In the genomic region with DNA sequence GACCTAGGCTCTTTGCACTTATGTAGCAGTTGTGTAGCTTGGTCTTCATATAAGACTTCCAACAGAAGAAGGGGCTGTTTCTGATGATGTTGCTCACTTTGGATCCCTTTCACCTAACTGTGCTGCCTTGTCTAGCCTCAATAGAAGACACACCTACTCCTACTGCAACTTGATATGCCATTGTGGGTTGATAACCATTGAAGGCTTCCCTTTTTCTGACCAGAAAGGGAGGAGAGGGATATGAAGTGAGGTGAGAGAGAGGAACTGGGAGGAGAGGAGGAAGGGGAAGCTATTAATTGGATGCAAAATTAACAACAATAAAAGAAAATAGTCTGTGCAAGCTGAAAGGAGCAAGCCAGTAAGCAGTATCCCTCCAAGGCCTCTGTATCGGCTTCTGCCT, we compare ENCODE assay signal across 44 mouse cellular contexts. TPM values are rescaled to one million over a fixed set of nuclear protein-coding genes. Genes with fewer than 3 reads are reported as not detected.
"Had no signal": no experiment of that assay in that cellular context is flagged by ENCODE, and none has a peak within 500 bp of the region (broad histone marks: within the 10 kb centered on the region; RNA-seq: fewer than 3 reads in every experiment).

No protein-coding gene starts in this region.

- ATAC-seq: lung, postnatal 0 days; midbrain, embryonic 13.5 days; midbrain, embryonic 15.5 days; midbrain, embryonic 16.5 days had no signal

- H3K4me3 ChIP-seq: left cerebral cortex, adult 2 months; limb, embryonic 10.5 days; limb, embryonic 12.5 days; limb, embryonic 13.5 days; limb, embryonic 15.5 days; liver, embryonic 13.5 days; liver, embryonic 15.5 days; lung, embryonic 15.5 days; megakaryocyte, embryonic 14.5 days; midbrain, embryonic 10.5 days; midbrain, embryonic 12.5 days; midbrain, embryonic 13.5 days; midbrain, embryonic 15.5 days; myocyte; neural tube, embryonic 12.5 days had no signal

- DNase-seq: left cerebral cortex, postnatal 4 days; liver; liver, embryonic 13.5 days; lung, adult 18-20 months; lung, adult 2 months; lung, embryonic 14.5 days; lung, postnatal 10 days; lung, postnatal 14 days; lung, postnatal 36 days; lung, postnatal 4 days; midbrain, embryonic 14.5 days had no signal

- H3K4me1 ChIP-seq: limb, embryonic 10.5 days; limb, embryonic 12.5 days; limb, embryonic 13.5 days; limb, embryonic 15.5 days; lung, embryonic 15.5 days; megakaryocyte, embryonic 14.5 days; midbrain, embryonic 10.5 days; midbrain, embryonic 12.5 days; midbrain, embryonic 13.5 days; midbrain, embryonic 15.5 days; neural tube, embryonic 12.5 days had no signal

- H3K9ac ChIP-seq: limb, embryonic 12.5 days; limb, embryonic 13.5 days; limb, embryonic 15.5 days; liver, embryonic 13.5 days; liver, embryonic 15.5 days; lung, embryonic 14.5 days; lung, embryonic 15.5 days; midbrain, embryonic 12.5 days; midbrain, embryonic 13.5 days; midbrain, embryonic 15.5 days; neural tube, embryonic 12.5 days had no signal

- H3K27ac ChIP-seq: left cerebral cortex, adult 2 months; limb, embryonic 10.5 days; limb, embryonic 12.5 days; limb, embryonic 13.5 days; limb, embryonic 15.5 days; liver, embryonic 13.5 days; liver, embryonic 15.5 days; lung, embryonic 15.5 days; macrophage; midbrain, embryonic 10.5 days; midbrain, embryonic 12.5 days; midbrain, embryonic 13.5 days; midbrain, embryonic 15.5 days; neural tube, embryonic 12.5 days had no signal

- H3K27me3 ChIP-seq: limb, embryonic 12.5 days; limb, embryonic 13.5 days; limb, embryonic 15.5 days; liver, embryonic 13.5 days; liver, embryonic 15.5 days; lung, embryonic 15.5 days; megakaryocyte, embryonic 14.5 days; midbrain, embryonic 12.5 days; midbrain, embryonic 13.5 days; midbrain, embryonic 15.5 days; neural tube, embryonic 12.5 days had no signal

- H3K9me3 ChIP-seq: limb, embryonic 10.5 days; limb, embryonic 12.5 days; limb, embryonic 13.5 days; limb, embryonic 15.5 days; liver, embryonic 13.5 days; liver, embryonic 15.5 days; lung, embryonic 15.5 days; midbrain, embryonic 10.5 days; midbrain, embryonic 12.5 days; midbrain, embryonic 13.5 days; midbrain, embryonic 15.5 days; neural tube, embryonic 12.5 days had no signal

- H3K4me2 ChIP-seq: limb, embryonic 12.5 days; limb, embryonic 13.5 days; limb, embryonic 15.5 days; liver, embryonic 13.5 days; liver, embryonic 15.5 days; lung, embryonic 14.5 days; lung, embryonic 15.5 days; midbrain, embryonic 11.5 days; midbrain, embryonic 12.5 days; midbrain, embryonic 13.5 days; midbrain, embryonic 15.5 days; neural tube, embryonic 12.5 days had no signal

- H3K36me3 ChIP-seq: limb, embryonic 10.5 days; limb, embryonic 12.5 days; limb, embryonic 13.5 days; limb, embryonic 15.5 days; liver, embryonic 13.5 days; liver, embryonic 15.5 days; lung, embryonic 15.5 days; midbrain, embryonic 10.5 days; midbrain, embryonic 12.5 days; midbrain, embryonic 13.5 days; midbrain, embryonic 15.5 days; neural tube, embryonic 12.5 days had no signal

RNA-seq across cellular contexts. Expression of gene Hsd3b1, which starts 3.2 kb away (rescaled TPM):
- total RNA-seq: left cerebral cortex, adult 18-20 months; left cerebral cortex, adult 2 months; left cerebral cortex, postnatal 10 days; left cerebral cortex, postnatal 14 days; left cerebral cortex, postnatal 25 days; left cerebral cortex, postnatal 36 days; left cerebral cortex, postnatal 4 days; megakaryocyte progenitor cell, adult 5-6 weeks; megakaryocyte, adult 5-6 weeks; megakaryocyte-erythroid progenitor cell, adult 5-6 weeks; midbrain, postnatal 0 days; monocyte, adult 5-6 weeks had no signal
- polyA plus RNA-seq: limb, embryonic 13.5 days; limb, embryonic 15.5 days; lung, adult 2 months; lung, embryonic 14.5 days; lung, embryonic 15.5 days; lung, embryonic 16.5 days; lung, postnatal 0 days; macrophage; midbrain, embryonic 15.5 days; midbrain, embryonic 16.5 days; myocyte had no signal

RNA-seq across cellular contexts. Expression of gene Hao2, which starts 30.2 kb away (rescaled TPM):
- total RNA-seq: left cerebral cortex, adult 18-20 months; left cerebral cortex, adult 2 months; left cerebral cortex, adult 8-10 months; left cerebral cortex, postnatal 10 days; left cerebral cortex, postnatal 14 days; left cerebral cortex, postnatal 25 days; left cerebral cortex, postnatal 36 days; left cerebral cortex, postnatal 4 days; megakaryocyte progenitor cell, adult 5-6 weeks; megakaryocyte, adult 5-6 weeks; megakaryocyte-erythroid progenitor cell, adult 5-6 weeks; midbrain, postnatal 0 days; monocyte, adult 5-6 weeks had no signal
- polyA plus RNA-seq: limb, embryonic 10.5 days; limb, embryonic 11.5 days; limb, embryonic 12.5 days; limb, embryonic 15.5 days; lung, adult 2 months; lung, embryonic 14.5 days; lung, postnatal 0 days; macrophage; midbrain, embryonic 11.5 days; midbrain, embryonic 12.5 days; midbrain, embryonic 13.5 days; midbrain, embryonic 14.5 days; midbrain, embryonic 15.5 days; midbrain, embryonic 16.5 days; midbrain, postnatal 0 days; myocyte; neural tube, embryonic 11.5 days had no signal

RNA-seq across cellular contexts. Expression of gene Hsd3b6, which starts 48.6 kb away (rescaled TPM):
- total RNA-seq: left cerebral cortex, adult 18-20 months; left cerebral cortex, adult 2 months; left cerebral cortex, adult 8-10 months; left cerebral cortex, postnatal 10 days; left cerebral cortex, postnatal 14 days; left cerebral cortex, postnatal 25 days; left cerebral cortex, postnatal 36 days; left cerebral cortex, postnatal 4 days; liver, adult 2 months; megakaryocyte progenitor cell, adult 5-6 weeks; megakaryocyte, adult 5-6 weeks; megakaryocyte-erythroid progenitor cell, adult 5-6 weeks; midbrain, postnatal 0 days; monocyte, adult 5-6 weeks had no signal
- polyA plus RNA-seq: liver, adult 2 months; lung, adult 2 months; lung, postnatal 0 days; macrophage; myocyte had no signal
